Mouse (Mus musculus): ENCODE results near the gene Gabra4.
"Not testable (repeated sequence)": the region's sequence is repeated elsewhere in the genome, so short reads cannot be mapped to it uniquely, and the experiment has no call there.

Gene Gabra4

GRCm38 (mm10) chr5:71658115-71658497, at the start of gene Gabra4:
Gene Gabra4 (minus strand): TSS chr5:71658308.
- DNase-seq: peak; percentile 7

- DNase-seq: no peak
These were observed 43.1 kb upstream of the Gabra4 start for GRCm38 (mm10) chr5:71701273-71701614.

- DNase-seq: peak; percentile 7
These were observed 42.6 kb upstream of the Gabra4 start for GRCm38 (mm10) chr5:71700468-71701272.

GRCm38 (mm10) chr5:71699696-71700467, 41.8 kb upstream of the Gabra4 start:
- DNase-seq: peak; percentile 25

GRCm38 (mm10) chr5:71665593-71665992, 7.5 kb upstream of the Gabra4 start:
- DNase-seq: no peak

- peak; percentile 1 for DNase-seq
These were observed 510 bp downstream of the Gabra4 start, which contains the start of gene Gabrb1 for GRCm38 (mm10) chr5:71657482-71658114. Gene Gabrb1 (plus strand): TSS chr5:71658113.

GRCm38 (mm10) chr5:71656771-71657170, 1.3 kb downstream of the Gabra4 start:
- DNase-seq: no peak

GRCm38 (mm10) chr5:71654056-71654455, 4.1 kb downstream of the Gabra4 start:
- DNase-seq: no peak

- no peak for DNase-seq
These were observed 10.0 kb downstream of the Gabra4 start for GRCm38 (mm10) chr5:71648108-71648507.

- DNase-seq: no peak
These were observed 18.3 kb downstream of the Gabra4 start for GRCm38 (mm10) chr5:71639804-71640203.

GRCm38 (mm10) chr5:71627820-71628219, 30.3 kb downstream of the Gabra4 start:
- no peak for DNase-seq

GRCm38 (mm10) chr5:71616734-71617133, 41.4 kb downstream of the Gabra4 start:
- DNase-seq: no peak

GRCm38 (mm10) chr5:71614311-71614710, 43.8 kb downstream of the Gabra4 start:
- no peak for DNase-seq

- DNase-seq: no peak
These were observed 49.4 kb downstream of the Gabra4 start for GRCm38 (mm10) chr5:71608735-71609134.

GRCm38 (mm10) chr5:71606907-71607306, 51.2 kb downstream of the Gabra4 start:
- no peak for DNase-seq

- no peak for DNase-seq
These were observed 53.9 kb downstream of the Gabra4 start for GRCm38 (mm10) chr5:71604128-71604690.

- DNase-seq: no peak
These were observed 62.8 kb downstream of the Gabra4 start for GRCm38 (mm10) chr5:71595321-71595720.

GRCm38 (mm10) chr5:71593745-71594255, 64.3 kb downstream of the Gabra4 start:
- no peak for DNase-seq

GRCm38 (mm10) chr5:71571646-71572237, 86.4 kb downstream of the Gabra4 start:
- no peak for DNase-seq

- no peak for DNase-seq
These were observed 110.0 kb downstream of the Gabra4 start, which contains the start of gene Cox7b2 for GRCm38 (mm10) chr5:71548079-71548478. Gene Cox7b2 (minus strand): TSS chr5:71548205.

- peak; percentile 43 for DNase-seq
These were observed 112.6 kb downstream of the Gabra4 start for GRCm38 (mm10) chr5:71545554-71545953.

GRCm38 (mm10) chr5:71525486-71525885, 132.6 kb downstream of the Gabra4 start:
- not testable (repeated sequence) for DNase-seq
